Mouse (Mus musculus) embryonic stem cell, embryonic (primary cell): Measurements from ENCODE around the gene Gpt2.

Source experiments
- CTCF ChIA-PET, 4 experiments: fragments of 300-600 bp in 2 of 4; fragments of 350-600 bp in 2 of 4; sonication (Branson Sonifier 250); formaldehyde crosslinking; loops; one replicate each; lab custom pipeline; 2022; ENCODE audit warnings: inconsistent platforms in 2 of 4; lab: Charles Lee
- POLR2A ChIA-PET, 4 experiments: fragments of 300-600 bp in 2 of 4; fragments of 350-600 bp in 2 of 4; sonication (Branson Sonifier 250); formaldehyde crosslinking; loops; one replicate each; lab custom pipeline; 2022; ENCODE audit warnings: antibody characterized with exemption in 4 of 4, inconsistent platforms in 1 of 4; lab: Charles Lee

Gene Gpt2

GRCm38 (mm10) chr8:85500955-85501685, 8.7 kb downstream of the Gpt2 start:
- ChIA-PET POLR2A (interaction anchor here (0.6 to 3.1 kb wide), 35 partner anchors 9 to 1393 kb away, joined by 3 to 15 read pairs (median 4); partner anchors contain the start of gene Gpt2 (in 2 of the 4)), CTCF (interaction anchor here in 3 of 4 experiments (0.6 to 1.4 kb wide), 6 partner anchors 8 to 686 kb away, joined by 3 to 5 read pairs (median 3); no protein-coding TSS in a partner anchor)

- ChIA-PET CTCF (no interaction called here), POLR2A (interaction anchor here (0.9 to 4.3 kb wide), 11 partner anchors 7 to 47 kb away, joined by 3 to 20 read pairs (median 8); partner anchors contain the start of gene Gpt2 (in 1 of the 4))
Observed at GRCm38 (mm10) chr8:85502381-85502780, 10.0 kb downstream of the Gpt2 start.

GRCm38 (mm10) chr8:85503065-85503464, 10.7 kb downstream of the Gpt2 start:
- ChIA-PET CTCF (interaction anchor here in 1 of 4 experiments (1.5 kb wide), 1 partner anchor 23 kb away, joined by 6 read pairs; no protein-coding TSS in a partner anchor), POLR2A (interaction anchor here in 1 of 4 experiments (0.9 to 4.3 kb wide), 5 partner anchors 8 to 30 kb away, joined by 4 to 20 read pairs (median 6); no protein-coding TSS in a partner anchor)

- CTCF ChIA-PET: interaction anchor here in 2 of 4 experiments (1.1 to 1.5 kb wide), 2 partner anchors 21 to 22 kb away, joined by 3 to 6 read pairs; no protein-coding TSS in a partner anchor
- POLR2A ChIA-PET: interaction anchor here in 2 of 4 experiments (0.5 to 4.3 kb wide), 9 partner anchors 9 to 1400 kb away, joined by 3 to 20 read pairs (median 6); partner anchors contain the start of gene Dcaf15 (in 1 of the 2)
Observed at GRCm38 (mm10) chr8:85504704-85505103, 12.3 kb downstream of the Gpt2 start.

GRCm38 (mm10) chr8:85506620-85507019, 14.2 kb downstream of the Gpt2 start:
- CTCF ChIA-PET: interaction anchor here in 2 of 4 experiments (0.5 to 0.6 kb wide), 2 partner anchors 39 to 232 kb away, joined by 3 to 4 read pairs; no protein-coding TSS in a partner anchor
- POLR2A ChIA-PET: interaction anchor here in 2 of 4 experiments (0.6 to 4.3 kb wide), 7 partner anchors 9 to 49 kb away, joined by 3 to 20 read pairs (median 3); no protein-coding TSS in a partner anchor

GRCm38 (mm10) chr8:85508661-85509060, 16.3 kb downstream of the Gpt2 start:
- ChIA-PET POLR2A (interaction anchor here (0.5 to 2.0 kb wide), 13 partner anchors 9 to 128 kb away, joined by 3 to 8 read pairs (median 4); partner anchors contain the start of gene Gpt2 (in 1 of the 4)), CTCF (interaction anchor here in 3 of 4 experiments (0.8 to 2.1 kb wide), 15 partner anchors 10 to 87 kb away, joined by 3 to 10 read pairs (median 3); partner anchors contain the start of gene Gpt2 (in 1 of the 3))

- ChIA-PET POLR2A (interaction anchor here in 2 of 4 experiments (0.8 to 6.7 kb wide), 16 partner anchors 9 to 41 kb away, joined by 3 to 33 read pairs (median 4); no protein-coding TSS in a partner anchor), CTCF (interaction anchor here in 3 of 4 experiments (0.6 to 1.6 kb wide), 4 partner anchors 30 to 410 kb away, joined by 3 to 5 read pairs (median 3); no protein-coding TSS in a partner anchor)
Observed at GRCm38 (mm10) chr8:85512234-85512633, 19.9 kb downstream of the Gpt2 start.

- POLR2A ChIA-PET: interaction anchor here in 2 of 4 experiments (0.6 to 6.7 kb wide), 10 partner anchors 9 to 194 kb away, joined by 3 to 33 read pairs (median 4); no protein-coding TSS in a partner anchor
- CTCF ChIA-PET: interaction anchor here in 2 of 4 experiments (0.7 to 1.6 kb wide), 3 partner anchors 13 to 31 kb away, joined by 3 to 8 read pairs (median 5); no protein-coding TSS in a partner anchor
Observed at GRCm38 (mm10) chr8:85513283-85513682, 20.9 kb downstream of the Gpt2 start.

GRCm38 (mm10) chr8:85515391-85515790, 23.0 kb downstream of the Gpt2 start:
- POLR2A ChIA-PET: interaction anchor here in 2 of 4 experiments (0.9 to 6.7 kb wide), 6 partner anchors 9 to 70 kb away, joined by 3 to 33 read pairs (median 3); no protein-coding TSS in a partner anchor
- CTCF ChIA-PET: interaction anchor here in 2 of 4 experiments (0.6 to 1.3 kb wide), 2 partner anchors 11 kb away, joined by 3 to 8 read pairs; no protein-coding TSS in a partner anchor

GRCm38 (mm10) chr8:85517336-85517735, 25.0 kb downstream of the Gpt2 start:
- POLR2A ChIA-PET: interaction anchor here in 3 of 4 experiments (0.5 to 2.6 kb wide), 14 partner anchors 9 to 76 kb away, joined by 3 to 13 read pairs (median 4); no protein-coding TSS in a partner anchor
- CTCF ChIA-PET: interaction anchor here in 1 of 4 experiments (1.3 to 1.5 kb wide), 2 partner anchors 9 kb away, joined by 3 to 6 read pairs; no protein-coding TSS in a partner anchor

- ChIA-PET CTCF (interaction anchor here in 2 of 4 experiments (0.6 to 1.5 kb wide), 3 partner anchors 8 to 25 kb away, joined by 3 to 6 read pairs (median 3); no protein-coding TSS in a partner anchor), POLR2A (interaction anchor here in 2 of 4 experiments (0.5 to 2.6 kb wide), 16 partner anchors 8 to 80 kb away, joined by 3 to 13 read pairs (median 4); no protein-coding TSS in a partner anchor)
Observed at GRCm38 (mm10) chr8:85517956-85518355, 25.6 kb downstream of the Gpt2 start.

- CTCF ChIA-PET: interaction anchor here in 2 of 4 experiments (0.5 to 0.6 kb wide), 2 partner anchors 38 to 210 kb away, joined by 4 read pairs; no protein-coding TSS in a partner anchor
- POLR2A ChIA-PET: interaction anchor here in 3 of 4 experiments (0.8 to 3.7 kb wide), 8 partner anchors 11 to 92 kb away, joined by 3 to 15 read pairs (median 4); no protein-coding TSS in a partner anchor
Observed at GRCm38 (mm10) chr8:85520586-85520985, 28.2 kb downstream of the Gpt2 start.

- ChIA-PET CTCF (interaction anchor here in 2 of 4 experiments (0.6 to 0.8 kb wide), 3 partner anchors 13 to 39 kb away, joined by 3 to 4 read pairs (median 3); no protein-coding TSS in a partner anchor), POLR2A (interaction anchor here (0.7 to 3.7 kb wide), 12 partner anchors 10 to 75 kb away, joined by 3 to 15 read pairs (median 3); no protein-coding TSS in a partner anchor)
Observed at GRCm38 (mm10) chr8:85521332-85521731, 29.0 kb downstream of the Gpt2 start.

- CTCF ChIA-PET: no interaction called here
- POLR2A ChIA-PET: interaction anchor here in 3 of 4 experiments (0.5 to 3.7 kb wide), 7 partner anchors 8 to 544 kb away, joined by 3 to 15 read pairs (median 3); no protein-coding TSS in a partner anchor
Observed at GRCm38 (mm10) chr8:85524086-85524485, 31.7 kb downstream of the Gpt2 start.

GRCm38 (mm10) chr8:85526105-85526504, 33.7 kb downstream of the Gpt2 start:
- ChIA-PET CTCF (interaction anchor here (0.6 to 2.0 kb wide), 37 partner anchors 8 to 1060 kb away, joined by 3 to 17 read pairs (median 4); no protein-coding TSS in a partner anchor), POLR2A (interaction anchor here in 2 of 4 experiments (0.6 to 4.3 kb wide), 20 partner anchors 8 to 549 kb away, joined by 3 to 17 read pairs (median 4); partner anchors contain the start of gene Dnaja2 (in 1 of the 2))

GRCm38 (mm10) chr8:85528959-85529358, 36.6 kb downstream of the Gpt2 start:
- ChIA-PET CTCF (interaction anchor here in 1 of 4 experiments (0.6 kb wide), 1 partner anchor 1575 kb away, joined by 3 read pairs; no protein-coding TSS in a partner anchor), POLR2A (interaction anchor here (0.5 to 4.3 kb wide), 13 partner anchors 9 to 93 kb away, joined by 3 to 17 read pairs (median 4); partner anchors contain the start of gene Gpt2 (in 1 of the 4))

- ChIA-PET CTCF (no interaction called here), POLR2A (interaction anchor here in 2 of 4 experiments (1.0 to 7.6 kb wide), 9 partner anchors 9 to 108 kb away, joined by 3 to 111 read pairs (median 10); partner anchors contain the start of gene Dnaja2 (in 1 of the 2))
Observed at GRCm38 (mm10) chr8:85530717-85531116, 38.3 kb downstream of the Gpt2 start.
